Mouse (Mus musculus) limb, embryonic 13.5 days (tissue): Measurements from ENCODE around the gene Ripk1. TPM values are rescaled to one million over a fixed set of nuclear protein-coding genes. Genes with fewer than 3 reads are reported as not detected.
A peak's percentile ranks its signal among the peaks of the same experiment; 100 is the strongest.

Experiments used
- ATAC-seq: fragments of 200-750 bp; cut with Nextera tagmentation; 2 replicates; pipeline ENCODE4 v1.8.0; 2017; ENCODE audit warnings: low read depth, moderate number of reproducible peaks, moderate TSS enrichment; ENCODE audit not compliant: low FRiP score
- H3K27ac ChIP-seq: fragments of 300-500 bp; sonication (generic); 2 replicates; pipeline ENCODE4 v1.5.1; 2015; ENCODE audit warnings: inconsistent platforms, mild to moderate bottlenecking, moderate library complexity
- H3K27me3 ChIP-seq: fragments of 300-500 bp; sonication (generic); 2 replicates; pipeline ENCODE4 v1.6.1; 2015; ENCODE audit warnings: mild to moderate bottlenecking, inconsistent platforms
- H3K36me3 ChIP-seq: fragments of 300-500 bp; sonication (generic); 2 replicates; pipeline ENCODE4 v1.6.1; 2015; ENCODE audit warnings: inconsistent platforms, mild to moderate bottlenecking, moderate library complexity
- H3K4me1 ChIP-seq: fragments of 300-500 bp; sonication (generic); 2 replicates; pipeline ENCODE4 v1.6.1; 2015; ENCODE audit warnings: inconsistent platforms
- H3K4me2 ChIP-seq: fragments of 300-500 bp; sonication (generic); replicated peaks from 2 replicates; pipeline ENCODE4 v1.6.1; 2015; ENCODE audit warnings: inconsistent platforms, mild to moderate bottlenecking, moderate library complexity
- H3K4me3 ChIP-seq: fragments of 300-500 bp; sonication (generic); 2 replicates; pipeline ENCODE4 v1.5.1; 2015; ENCODE audit warnings: moderate library complexity, mild to moderate bottlenecking, inconsistent platforms
- H3K9ac ChIP-seq: fragments of 300-500 bp; sonication (generic); 2 replicates; pipeline ENCODE4 v1.6.1; 2015; ENCODE audit warnings: mild to moderate bottlenecking, inconsistent platforms
- H3K9me3 ChIP-seq: fragments of 300-500 bp; sonication (generic); 2 replicates; pipeline ENCODE4 v1.6.1; 2016; ENCODE audit warnings: inconsistent platforms
- WGBS: fragments of 180-500 bp; shearing (Covaris S2); methylation state at CpG from one replicate; pipeline ENCODE4 v1.1.7; 2015; 5-methylcytosine and 5-hydroxymethylcytosine counted together
- polyA plus RNA-seq: library from polyadenylated mRNA; unstranded; fragments of >200 nt; fragmentation: Nextera tagmentation; extraction: Ambion mirVana; gene quantifications from 2 replicates; pipeline ENCODE4 v1.2.1, GENCODE M21; 2015

Ripk1 gene
- polyA plus RNA-seq, 1 experiment from 2014 or later, result 15.8 TPM

DNA sequence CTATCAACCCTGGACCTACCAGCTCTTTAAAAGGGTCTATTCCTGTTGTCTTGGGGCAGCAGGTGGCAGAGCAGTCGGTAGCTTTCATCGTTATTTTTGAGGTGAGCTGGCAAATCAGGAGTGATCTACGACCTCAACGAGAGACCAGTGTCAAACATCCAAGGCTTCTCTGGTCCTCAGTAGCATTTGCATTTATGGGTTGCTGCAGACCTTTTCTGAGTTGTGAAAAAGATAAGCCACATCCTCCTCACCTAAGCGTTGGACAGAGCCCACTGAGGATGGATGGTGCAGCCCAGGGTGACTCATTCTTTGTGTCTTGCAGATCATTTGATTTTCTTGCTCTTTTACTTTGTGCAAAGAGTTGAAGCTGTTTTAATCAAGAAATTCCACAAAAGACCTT is 895 bp downstream of the Ripk1 start:
- Histone ChIP-seq H3K4me3 (peak overlapping the region; percentile 89), H3K4me1 (peaks cover 18% of the 10 kb centered on the region), H3K36me3 (no peaks in the 10 kb centered on the region), H3K4me2 (peak overlapping the region; percentile 84), H3K9ac (peak overlapping the region; percentile 92), H3K27ac (no peak overlapping the region), H3K27me3 (no peaks in the 10 kb centered on the region), H3K9me3 (no peaks in the 10 kb centered on the region)
- ATAC-seq, result no peak
- WGBS, result 9% methylated on average over 5 of the region's 5 CpGs

- Histone ChIP-seq H3K4me1 (peaks cover 5% of the 10 kb centered on the region), H3K9ac (no peak overlapping the region), H3K36me3 (peaks cover 15% of the 10 kb centered on the region), H3K4me3 (no peak overlapping the region), H3K4me2 (no peak overlapping the region), H3K27me3 (no peaks in the 10 kb centered on the region), H3K9me3 (no peaks in the 10 kb centered on the region), H3K27ac (no peak overlapping the region)
- WGBS, result 59% methylated on average over 2 of the region's 2 CpGs
- ATAC-seq, result no peak
Measured at GRCm38 (mm10) chr13:34007234-34007633, 5.1 kb downstream of the Ripk1 start.

- no peak overlapping the region for H3K4me2 ChIP-seq
- no peaks in the 10 kb centered on the region for H3K27me3 ChIP-seq
- H3K4me3 ChIP-seq, result no peak overlapping the region
- peaks cover 4% of the 10 kb centered on the region; the same call in 1 of the 2 replicates for H3K9me3 ChIP-seq
- no peak overlapping the region for H3K27ac ChIP-seq
- H3K36me3 ChIP-seq, result peaks cover 76% of the 10 kb centered on the region
- 94% methylated on average over 9 of the region's 9 CpGs for WGBS
- no peak overlapping the region for H3K9ac ChIP-seq
- H3K4me1 ChIP-seq, result no peaks in the 10 kb centered on the region
- no peak for ATAC-seq
Measured at GRCm38 (mm10) chr13:34016927-34017569, 14.9 kb downstream of the Ripk1 start.

GRCm38 (mm10) chr13:34018521-34018920 is 16.4 kb downstream of the Ripk1 start:
- Histone ChIP-seq H3K4me1 (no peaks in the 10 kb centered on the region), H3K36me3 (peaks cover 77% of the 10 kb centered on the region), H3K4me3 (no peak overlapping the region), H3K4me2 (no peak overlapping the region), H3K9ac (no peak overlapping the region), H3K9me3 (peaks cover 4% of the 10 kb centered on the region; the same call in 1 of the 2 replicates), H3K27ac (no peak overlapping the region), H3K27me3 (no peaks in the 10 kb centered on the region)
- no peak for ATAC-seq
- 72% methylated on average over 1 of the region's 1 CpGs for WGBS

DNA sequence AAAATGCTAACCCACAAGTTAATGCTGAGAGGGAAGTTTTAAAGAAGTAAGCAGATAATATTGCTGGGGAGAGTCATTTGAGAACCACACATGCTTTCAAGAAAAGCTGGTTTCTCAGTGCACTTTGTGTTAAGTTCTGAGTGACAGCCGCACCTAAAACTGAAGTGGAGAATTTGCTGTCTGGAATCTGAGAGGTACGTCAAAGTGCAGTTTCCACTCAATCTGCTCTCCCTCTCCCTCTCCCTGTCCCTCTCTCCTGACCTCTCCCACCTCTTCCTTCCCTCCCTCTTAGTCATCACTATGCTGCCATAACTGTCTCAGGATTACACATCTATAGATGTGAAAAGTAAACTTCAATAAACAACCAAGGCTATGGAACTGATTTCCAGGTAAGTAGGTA is 19.8 kb downstream of the Ripk1 start:
- H3K4me2 ChIP-seq, result no peak overlapping the region
- H3K27ac ChIP-seq, result no peak overlapping the region
- no peak for ATAC-seq
- H3K9me3 ChIP-seq, result peaks cover 4% of the 10 kb centered on the region; the same call in 1 of the 2 replicates
- H3K36me3 ChIP-seq, result peaks cover 50% of the 10 kb centered on the region
- no peak overlapping the region for H3K4me3 ChIP-seq
- 79% methylated on average over 2 of the region's 2 CpGs for WGBS
- no peaks in the 10 kb centered on the region for H3K27me3 ChIP-seq
- H3K4me1 ChIP-seq, result no peaks in the 10 kb centered on the region
- no peak overlapping the region for H3K9ac ChIP-seq

DNA sequence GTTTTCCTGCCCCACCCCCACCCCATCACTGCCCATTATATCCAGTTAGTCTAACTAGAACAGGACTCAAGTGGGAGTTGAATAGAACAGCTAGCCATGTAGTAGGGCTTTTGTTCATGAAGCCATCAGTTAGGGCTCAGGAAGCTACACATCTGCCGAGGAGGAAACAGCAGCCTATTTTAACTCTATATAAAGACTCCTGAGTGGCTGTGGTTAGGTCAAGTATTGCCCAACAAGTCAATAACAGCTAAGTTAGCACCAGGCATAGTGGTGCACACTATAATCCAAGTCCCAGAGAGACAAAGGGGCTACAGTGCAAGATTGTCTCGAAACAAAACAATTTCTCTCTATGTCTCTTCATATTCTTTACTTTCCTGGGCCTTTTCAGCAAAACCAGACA is 29.9 kb downstream of the Ripk1 start:
- no peak for ATAC-seq
- H3K36me3 ChIP-seq, result peaks cover 61% of the 10 kb centered on the region
- no peak overlapping the region for H3K4me3 ChIP-seq
- H3K4me1 ChIP-seq, result peaks cover under 1% of the 10 kb centered on the region
- no peak overlapping the region for H3K4me2 ChIP-seq
- WGBS, result 84% methylated on average over 2 of the region's 2 CpGs
- no peaks in the 10 kb centered on the region for H3K27me3 ChIP-seq
- no peaks in the 10 kb centered on the region for H3K9me3 ChIP-seq
- H3K9ac ChIP-seq, result no peak overlapping the region
- H3K27ac ChIP-seq, result no peak overlapping the region

DNA sequence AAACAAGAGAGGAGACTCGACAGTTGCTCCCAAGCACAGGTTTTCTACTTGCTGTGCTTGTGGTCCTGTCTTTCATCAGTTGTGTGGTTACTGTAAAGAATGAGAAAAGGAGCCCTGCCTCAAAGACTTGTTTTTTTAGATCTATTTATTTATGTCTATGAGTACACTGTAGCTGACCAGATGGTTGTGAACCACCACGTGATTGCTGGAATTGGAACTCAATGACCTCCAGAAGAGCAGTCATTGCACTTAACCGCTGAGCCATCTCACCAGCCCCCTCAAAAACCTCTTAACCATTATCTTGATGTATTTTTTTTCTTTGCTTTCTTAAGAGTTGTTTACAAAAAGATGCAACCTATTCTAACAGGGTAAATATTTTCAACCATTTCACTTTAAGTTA is 33.3 kb downstream of the Ripk1 start:
- Histone ChIP-seq H3K27me3 (no peaks in the 10 kb centered on the region), H3K9ac (no peak overlapping the region), H3K4me1 (peaks cover 16% of the 10 kb centered on the region), H3K27ac (no peak overlapping the region), H3K4me3 (no peak overlapping the region), H3K9me3 (0 out of 2 replicates have a peak, but pooled peaks cover 5% of the 10 kb centered on the region), H3K36me3 (peaks cover 37% of the 10 kb centered on the region), H3K4me2 (no peak overlapping the region)
- ATAC-seq, result no peak
- 90% methylated on average over 3 of the region's 3 CpGs for WGBS

GRCm38 (mm10) chr13:34036726-34037125 is 34.6 kb downstream of the Ripk1 start:
- no peak overlapping the region for H3K4me2 ChIP-seq
- peaks cover 30% of the 10 kb centered on the region for H3K36me3 ChIP-seq
- H3K27ac ChIP-seq, result no peak overlapping the region
- H3K4me3 ChIP-seq, result no peak overlapping the region
- H3K9ac ChIP-seq, result no peak overlapping the region
- 84% methylated on average over 5 of the region's 5 CpGs for WGBS
- H3K9me3 ChIP-seq, result 0 out of 2 replicates have a peak, but pooled peaks cover 5% of the 10 kb centered on the region
- no peak for ATAC-seq
- H3K4me1 ChIP-seq, result peaks cover 16% of the 10 kb centered on the region
- H3K27me3 ChIP-seq, result no peaks in the 10 kb centered on the region

DNA sequence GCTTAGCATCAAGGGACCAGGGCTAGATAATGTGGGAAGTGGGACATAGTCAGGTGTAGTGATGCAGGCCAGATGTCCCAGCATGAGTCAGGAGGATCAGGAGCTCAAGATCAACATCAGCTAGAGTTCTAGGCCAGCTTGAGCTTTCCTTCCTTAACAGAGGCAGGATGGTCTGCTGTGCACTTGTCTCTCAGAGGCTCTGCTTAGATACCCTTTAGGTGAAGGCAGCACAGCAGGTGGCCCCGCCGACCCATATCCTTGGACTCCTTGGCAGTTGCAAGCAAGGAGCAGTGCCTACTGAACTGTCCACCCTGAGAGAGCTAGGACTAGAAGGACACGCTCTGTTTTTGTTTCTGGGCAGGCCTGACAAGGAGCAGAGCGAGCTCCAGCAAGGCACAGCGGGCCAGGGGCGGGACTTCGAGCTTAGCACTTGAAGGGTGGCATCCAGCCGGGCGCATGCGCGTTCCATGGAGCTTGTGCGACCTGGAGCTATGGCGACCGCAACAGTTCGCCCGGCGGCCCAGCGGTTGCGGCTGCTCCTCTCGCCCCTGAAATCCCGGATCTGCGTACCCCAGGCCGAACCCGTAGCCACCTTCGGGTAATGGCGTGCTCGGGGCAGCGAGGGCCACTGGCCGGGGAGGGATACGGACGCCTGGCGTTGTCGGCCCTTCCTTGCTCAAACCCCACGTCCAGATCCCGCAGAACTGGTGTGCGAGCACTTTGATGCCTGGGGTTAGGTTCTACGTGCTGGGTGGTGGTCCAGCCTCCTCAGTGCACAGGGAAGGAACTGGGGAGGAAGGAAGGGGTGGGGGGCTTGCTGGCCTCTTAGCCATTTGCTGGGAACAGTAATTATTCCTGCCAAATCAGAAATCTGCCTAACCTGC is 35.3 kb downstream of the Ripk1 start, which contains the start of gene Bphl:
Gene Bphl (plus strand): TSS at position 426 of the 884 bp plus-strand sequence.
- H3K27ac ChIP-seq, result peak within 1 kb of the TSS; percentile 76
- H3K4me3 ChIP-seq, result peak within 1 kb of the TSS; percentile 73
- 0 out of 2 replicates have a peak, but pooled peaks cover 5% of the 10 kb centered on the region for H3K9me3 ChIP-seq
- peak within 1 kb of the TSS; percentile 90 for H3K9ac ChIP-seq
- peaks cover 16% of the 10 kb centered on the region for H3K4me1 ChIP-seq
- peaks cover 26% of the 10 kb centered on the region for H3K36me3 ChIP-seq
- H3K4me2 ChIP-seq, result peak within 1 kb of the TSS; percentile 79
- WGBS, result 1% methylated on average over 37 of the region's 37 CpGs
- no peaks in the 10 kb centered on the region for H3K27me3 ChIP-seq
- ATAC-seq, result peak; percentile 93

DNA sequence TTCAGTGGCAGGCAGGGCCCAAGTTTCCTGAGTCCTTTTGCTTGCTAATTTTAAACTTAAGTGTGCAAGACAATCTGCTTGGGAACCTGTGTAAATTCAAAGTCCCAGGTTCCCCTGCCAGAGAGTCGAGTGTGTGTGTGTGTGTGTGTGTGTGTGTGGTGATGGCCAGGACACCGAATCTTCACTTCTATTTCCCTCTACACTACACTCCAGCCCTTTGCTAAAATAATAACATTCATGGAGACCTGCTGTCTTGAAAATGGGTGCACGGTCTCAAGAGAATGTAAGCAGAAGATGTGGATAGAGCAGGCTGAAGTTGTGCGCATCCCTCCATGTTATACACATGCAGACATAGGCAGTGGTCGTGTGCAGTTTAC is 35.9 kb downstream of the Ripk1 start:
- 42% methylated on average over 5 of the region's 5 CpGs for WGBS
- H3K4me3 ChIP-seq, result peak overlapping the region; percentile 73
- ATAC-seq, result no peak
- peak overlapping the region; percentile 76; the same call in 1 of the 2 replicates for H3K27ac ChIP-seq
- H3K36me3 ChIP-seq, result peaks cover 20% of the 10 kb centered on the region
- H3K4me2 ChIP-seq, result peak overlapping the region; percentile 79
- H3K9ac ChIP-seq, result peak overlapping the region; percentile 90
- 0 out of 2 replicates have a peak, but pooled peaks cover 5% of the 10 kb centered on the region for H3K9me3 ChIP-seq
- H3K27me3 ChIP-seq, result no peaks in the 10 kb centered on the region
- H3K4me1 ChIP-seq, result peaks cover 16% of the 10 kb centered on the region

DNA sequence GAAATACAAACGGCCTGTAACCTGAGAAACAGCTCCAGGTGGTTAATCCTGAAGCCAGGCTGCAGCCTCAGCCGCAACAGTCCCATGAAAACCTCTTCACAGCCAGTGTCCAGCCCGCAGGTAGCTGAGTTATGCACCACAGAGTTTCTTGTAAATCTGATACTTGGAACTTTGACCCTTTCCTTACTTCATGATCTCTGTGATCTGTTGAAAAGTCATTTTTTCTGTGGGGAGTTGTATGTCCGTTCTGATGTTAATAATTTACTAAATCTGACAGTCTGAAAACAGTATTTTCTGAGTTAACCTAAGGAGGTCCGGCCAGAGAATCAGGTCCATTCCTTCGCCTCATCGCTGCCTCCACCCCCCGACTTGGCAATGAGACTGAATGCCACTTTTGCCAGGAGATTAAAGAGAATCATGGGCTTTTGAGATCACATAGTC is 36.8 kb downstream of the Ripk1 start:
- peaks cover 11% of the 10 kb centered on the region for H3K36me3 ChIP-seq
- H3K4me1 ChIP-seq, result peaks cover 16% of the 10 kb centered on the region
- H3K9ac ChIP-seq, result peak overlapping the region; percentile 51
- H3K9me3 ChIP-seq, result 0 out of 2 replicates have a peak, but pooled peaks cover 5% of the 10 kb centered on the region
- no peak for ATAC-seq
- H3K27ac ChIP-seq, result 0 out of 2 replicates have a peak overlapping the region, but pooled peaks have one; percentile 28
- H3K4me2 ChIP-seq, result peak overlapping the region; percentile 79
- 40% methylated on average over 8 of the region's 8 CpGs for WGBS
- no peaks in the 10 kb centered on the region for H3K27me3 ChIP-seq
- peak overlapping the region; percentile 73 for H3K4me3 ChIP-seq

DNA sequence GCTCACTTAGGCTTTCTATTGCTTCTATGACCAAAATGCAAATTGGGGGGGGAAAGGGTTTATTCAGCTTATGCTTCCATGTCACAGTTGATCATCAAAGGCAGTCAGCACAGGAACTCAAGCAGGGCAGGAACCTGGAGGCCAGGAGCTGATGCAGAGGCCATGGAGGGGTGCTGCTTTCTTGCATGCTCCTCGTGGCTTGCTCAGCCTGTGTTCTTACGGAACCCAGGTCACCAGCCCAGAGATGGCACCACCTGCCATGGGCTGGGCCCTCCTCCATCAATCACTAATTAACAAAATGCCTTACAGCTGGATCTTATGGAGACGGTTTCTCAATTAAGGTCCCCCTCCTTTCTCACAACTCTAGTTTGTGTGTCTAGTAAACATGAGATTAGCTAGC is 37.9 kb downstream of the Ripk1 start:
- 0 out of 2 replicates have a peak, but pooled peaks cover 3% of the 10 kb centered on the region for H3K36me3 ChIP-seq
- 84% methylated on average over 3 of the region's 3 CpGs for WGBS
- H3K4me2 ChIP-seq, result no peak overlapping the region
- 0 out of 2 replicates have a peak, but pooled peaks cover 5% of the 10 kb centered on the region for H3K9me3 ChIP-seq
- no peak for ATAC-seq
- no peak overlapping the region for H3K27ac ChIP-seq
- H3K27me3 ChIP-seq, result no peaks in the 10 kb centered on the region
- no peak overlapping the region for H3K4me3 ChIP-seq
- H3K4me1 ChIP-seq, result peaks cover 16% of the 10 kb centered on the region
- no peak overlapping the region for H3K9ac ChIP-seq
